Comparison of ENCODE assay signal across 8 mouse cellular contexts in the genomic region with DNA sequence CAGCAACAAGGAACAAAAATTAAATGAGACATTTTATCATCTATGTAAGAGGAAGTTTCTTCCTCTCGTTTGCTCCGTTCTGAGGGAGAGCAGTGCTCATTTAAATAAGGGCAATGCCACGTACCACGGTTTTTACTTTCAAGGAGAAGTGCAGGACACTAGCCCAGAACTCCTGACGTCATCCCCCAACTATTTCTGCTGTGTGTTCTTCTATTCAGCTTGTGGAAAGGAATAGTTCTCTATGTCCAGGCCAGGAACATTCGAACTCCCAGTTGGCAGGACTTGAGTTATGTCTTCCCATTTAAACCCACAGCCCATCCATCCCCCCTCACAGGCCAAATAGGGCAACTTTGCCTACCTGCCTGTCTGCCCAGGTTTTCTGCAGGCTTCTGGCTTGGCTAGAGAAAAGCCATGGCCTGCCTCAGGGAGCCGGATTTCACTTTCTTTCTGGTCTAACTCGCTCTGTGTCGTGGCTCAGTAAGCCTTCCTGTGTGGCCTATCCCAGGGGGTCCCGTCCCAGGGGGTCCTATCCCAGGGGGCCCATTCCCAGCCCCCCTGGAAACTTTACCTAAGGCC. TPM values are rescaled to one million over a fixed set of nuclear protein-coding genes. Genes with fewer than 3 reads are reported as not detected.
DNase-seq lines count a peak whose midpoint lies in the region; ATAC-seq lines count a peak whose summit lies in the region.

No protein-coding gene starts in this region.

- peak overlapping the region; percentile 68 for H3K4me3 ChIP-seq in embryonic facial prominence, embryonic 12.5 days
- peak overlapping the region; percentile 81 for H3K4me3 ChIP-seq in heart, embryonic 12.5 days
- H3K4me3 ChIP-seq in kidney, embryonic 14.5 days (ENCODE audit: low read length) = peak overlapping the region; percentile 62

- WGBS in embryonic facial prominence, embryonic 12.5 days = 7% methylated on average over 10 of the region's 10 CpGs
- WGBS in heart, embryonic 12.5 days = 8% methylated on average over 10 of the region's 10 CpGs
- WGBS in kidney, embryonic 14.5 days = 8% methylated on average over 10 of the region's 10 CpGs

- peak overlapping the region; percentile 95 for H3K4me2 ChIP-seq in embryonic facial prominence, embryonic 12.5 days (replicated peaks)
- H3K4me2 ChIP-seq in heart, embryonic 12.5 days = peak overlapping the region; percentile 99
- peak overlapping the region; percentile 89 for H3K4me2 ChIP-seq in kidney, embryonic 14.5 days (replicated peaks; ENCODE audit: low read depth, low read length)

- DNase-seq in A20 (ENCODE audit: low read depth, low spot score) (peak; percentile 74), MN1 (ENCODE audit: low spot score) (peak; percentile 56)
- DNase-seq in lung, postnatal 4 days = peak; percentile 37 to 68
- peak; percentile 74 for DNase-seq in splenic B cell, adult 2 months (ENCODE audit: low read depth, low spot score)
- no peak for DNase-seq in frontal cortex, postnatal 25 days (ENCODE audit: low spot score in 2 of 2)

- peak overlapping the region; percentile 56 for H3K9ac ChIP-seq in embryonic facial prominence, embryonic 12.5 days
- H3K9ac ChIP-seq in heart, embryonic 12.5 days = peak overlapping the region; percentile 93
- H3K9ac ChIP-seq in kidney, embryonic 14.5 days (ENCODE audit: low read depth, low read length) = peak overlapping the region; percentile 57

- H3K9me3 ChIP-seq in embryonic facial prominence, embryonic 12.5 days = no peaks in the 10 kb centered on the region
- H3K9me3 ChIP-seq in heart, embryonic 12.5 days (replicated peaks) = no peaks in the 10 kb centered on the region
- no peaks in the 10 kb centered on the region for H3K9me3 ChIP-seq in kidney, embryonic 14.5 days (ENCODE audit: control insufficient read depth, low read length)

- no peaks in the 10 kb centered on the region for H3K36me3 ChIP-seq in embryonic facial prominence, embryonic 12.5 days
- H3K36me3 ChIP-seq in heart, embryonic 12.5 days = no peaks in the 10 kb centered on the region
- H3K36me3 ChIP-seq in kidney, embryonic 14.5 days (ENCODE audit: control insufficient read depth, insufficient read depth, low read length) = no peaks in the 10 kb centered on the region
- no peaks in the 10 kb centered on the region for H3K36me3 ChIP-seq in splenic B cell, adult 2 months (ENCODE audit: control insufficient read depth, insufficient read depth, low read length, poor library complexity, severe bottlenecking)

- H3K27ac ChIP-seq in embryonic facial prominence, embryonic 12.5 days = peak overlapping the region; percentile 90
- peak overlapping the region; percentile 99 for H3K27ac ChIP-seq in heart, embryonic 12.5 days (ENCODE audit: poor library complexity, severe bottlenecking)
- peak overlapping the region; percentile 69 for H3K27ac ChIP-seq in kidney, embryonic 14.5 days (ENCODE audit: low read depth, low read length)

- no peaks in the 10 kb centered on the region for H3K27me3 ChIP-seq in embryonic facial prominence, embryonic 12.5 days
- no peaks in the 10 kb centered on the region for H3K27me3 ChIP-seq in heart, embryonic 12.5 days (replicated peaks)
- H3K27me3 ChIP-seq in kidney, embryonic 14.5 days (ENCODE audit: control insufficient read depth, insufficient read depth, low read length) = no peaks in the 10 kb centered on the region
- H3K27me3 ChIP-seq in splenic B cell, adult 2 months (ENCODE audit: control insufficient read depth, insufficient read depth, low read length, poor library complexity, severe bottlenecking) = no peaks in the 10 kb centered on the region

- H3K4me1 ChIP-seq in embryonic facial prominence, embryonic 12.5 days = peaks cover 56% of the 10 kb centered on the region
- peaks cover 54% of the 10 kb centered on the region for H3K4me1 ChIP-seq in heart, embryonic 12.5 days (replicated peaks)
- H3K4me1 ChIP-seq in kidney, embryonic 14.5 days (ENCODE audit: control insufficient read depth, insufficient read depth, low read length) = peaks cover 45% of the 10 kb centered on the region

- no peak for ATAC-seq in embryonic facial prominence, embryonic 12.5 days (ENCODE audit: insufficient number of reproducible peaks, insufficient read depth, low FRiP score, low TSS enrichment)
- ATAC-seq in heart, embryonic 12.5 days (ENCODE audit: insufficient number of reproducible peaks, low FRiP score) = 0 out of 2 replicates have a peak, but pooled peaks have one; percentile 20
- ATAC-seq in kidney, embryonic 14.5 days (ENCODE audit: low FRiP score, low TSS enrichment) = peak; percentile 20; the same call in 1 of the 2 replicates

RNA-seq across cellular contexts. Expression of a gene that starts 1.7 kb away (rescaled TPM):
- polyA plus RNA-seq in embryonic facial prominence, embryonic 12.5 days (2016; fragmentation: Nextera tagmentation; extraction: Ambion mirVana) = 93.2 and 93.6 TPM in 2 replicates
- 108 and 114 TPM in 2 replicates for polyA plus RNA-seq in heart, embryonic 12.5 days (2016; fragmentation: Nextera tagmentation; extraction: Ambion mirVana)
- 61.3 and 84.9 TPM in 2 replicates for polyA plus RNA-seq in kidney, embryonic 14.5 days (2014; fragmentation: Nextera tagmentation; extraction: Ambion mirVana)

Comparison
In these comparisons a context has a peak if more than half of its experiments do, and no peak if none do; other contexts are left out.
1. DNase-seq: peak in A20 (single experiment), MN1 (single experiment), lung, postnatal 4 days (2 of 2) and splenic B cell, adult 2 months (single experiment); none in frontal cortex, postnatal 25 days (0 of 2).
2. Peak in every context shown above with its lines, with median percentiles within 50 percentile points of each other: H3K27ac ChIP-seq, H3K4me2 ChIP-seq, H3K4me3 ChIP-seq and H3K9ac ChIP-seq.